Mouse (Mus musculus): ENCODE measurements around the gene Lrfn3. TPM values are rescaled to one million over a fixed set of nuclear protein-coding genes. Genes with fewer than 3 reads are reported as not detected.

Gene Lrfn3
- polyA plus RNA-seq, 1 experiment: 4.2 TPM

GRCm38 (mm10) chr7:30322285-30322667 is 40.3 kb downstream of the Lrfn3 start:
- no peaks in the 10 kb centered on the region for H3K4me1 ChIP-seq (ENCODE audit: control insufficient read depth, insufficient read depth, low read length)
- H3K9ac ChIP-seq (ENCODE audit: low read depth, poor library complexity, severe bottlenecking): peak overlapping the region; percentile 77
- H3K9me3 ChIP-seq (replicated peaks; ENCODE audit: control insufficient read depth, insufficient read depth, low read length, poor library complexity, severe bottlenecking): no peaks in the 10 kb centered on the region
- no peaks in the 10 kb centered on the region for H3K36me3 ChIP-seq (ENCODE audit: control insufficient read depth, insufficient read depth, low read length, poor library complexity, severe bottlenecking)
- H3K27me3 ChIP-seq (ENCODE audit: control insufficient read depth, insufficient read depth, low read length, poor library complexity, severe bottlenecking): no peaks in the 10 kb centered on the region
- TF ChIP-seq POLR2A (IDR thresholded peaks at IDR 0.05; ENCODE audit: insufficient read depth, low read length) (peak; percentile 30), CTCF (IDR thresholded peaks at IDR 0.05; ENCODE audit: low read depth, low read length) (no peak)
- peak overlapping the region; percentile 73 for H3K27ac ChIP-seq (ENCODE audit: insufficient read depth, low read length)
- H3K4me3 ChIP-seq (ENCODE audit: low read depth, low read length): peak overlapping the region; percentile 84

DNA sequence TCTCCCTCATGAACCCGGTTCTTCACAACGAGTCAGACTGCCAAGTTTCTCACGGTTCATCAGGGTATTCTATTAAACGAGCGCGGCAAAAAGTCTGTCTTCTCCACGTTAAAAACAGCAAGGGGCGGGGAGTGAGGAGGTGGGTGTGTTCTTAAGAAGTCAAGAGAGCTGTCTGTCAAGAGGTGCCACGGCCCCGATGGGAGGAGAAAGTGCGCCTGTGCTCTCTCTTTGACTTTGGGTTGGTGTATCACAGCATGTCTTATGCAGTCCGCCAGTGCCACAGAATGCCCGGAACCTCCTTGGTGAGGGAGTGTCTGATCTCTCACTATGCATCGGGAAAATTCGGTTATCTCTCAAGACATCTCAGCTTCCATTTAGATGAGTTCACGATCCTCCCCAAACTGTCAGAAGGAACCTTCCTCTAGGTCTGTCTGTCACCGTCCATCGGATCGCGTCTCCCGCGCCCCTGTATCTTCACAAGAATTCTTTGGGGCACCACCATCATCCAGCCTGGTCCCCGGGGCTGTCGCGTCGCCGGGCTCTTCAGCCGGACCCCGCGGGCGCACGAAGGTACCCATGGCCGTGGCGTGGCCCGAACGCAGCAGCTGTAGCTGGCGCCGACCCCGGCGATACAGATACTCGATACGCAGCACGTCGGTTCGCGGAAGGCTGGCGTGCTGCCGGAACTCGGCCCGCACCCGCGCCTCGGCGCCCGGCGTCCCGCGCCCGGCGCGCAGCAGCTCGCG is 40.9 kb downstream of the Lrfn3 start, which contains the start of gene E130208F15Rik:
E130208F15Rik (plus strand) TSS at position 202 of the 746 bp plus-strand sequence.
- TF ChIP-seq POLR2A (IDR thresholded peaks at IDR 0.05; ENCODE audit: insufficient read depth, low read length) (no peak), CTCF (IDR thresholded peaks at IDR 0.05; ENCODE audit: low read depth, low read length) (no peak), EP300 (IDR thresholded peaks at IDR 0.05; ENCODE audit: insufficient read depth, low read depth, low read length) (no peak)
- no peaks in the 10 kb centered on the region for H3K4me1 ChIP-seq (ENCODE audit: control insufficient read depth, insufficient read depth, low read length)
- H3K9me3 ChIP-seq (replicated peaks; ENCODE audit: control insufficient read depth, insufficient read depth, low read length, poor library complexity, severe bottlenecking): no peaks in the 10 kb centered on the region
- peak within 1 kb of the TSS; percentile 73 for H3K27ac ChIP-seq (ENCODE audit: insufficient read depth, low read length)
- H3K9ac ChIP-seq (ENCODE audit: low read depth, poor library complexity, severe bottlenecking): peak within 1 kb of the TSS; percentile 77
- H3K4me3 ChIP-seq (ENCODE audit: low read depth, low read length): peak within 1 kb of the TSS; percentile 84
- no peaks in the 10 kb centered on the region for H3K36me3 ChIP-seq (ENCODE audit: control insufficient read depth, insufficient read depth, low read length, poor library complexity, severe bottlenecking)
- no peaks in the 10 kb centered on the region for H3K27me3 ChIP-seq (ENCODE audit: control insufficient read depth, insufficient read depth, low read length, poor library complexity, severe bottlenecking)

GRCm38 (mm10) chr7:30320946-30321345 is 41.6 kb downstream of the Lrfn3 start:
- Histone ChIP-seq H3K9ac (ENCODE audit: low read depth, poor library complexity, severe bottlenecking) (no peak overlapping the region), H3K36me3 (ENCODE audit: control insufficient read depth, insufficient read depth, low read length, poor library complexity, severe bottlenecking) (no peaks in the 10 kb centered on the region), H3K4me3 (ENCODE audit: low read depth, low read length) (no peak overlapping the region)

DNA sequence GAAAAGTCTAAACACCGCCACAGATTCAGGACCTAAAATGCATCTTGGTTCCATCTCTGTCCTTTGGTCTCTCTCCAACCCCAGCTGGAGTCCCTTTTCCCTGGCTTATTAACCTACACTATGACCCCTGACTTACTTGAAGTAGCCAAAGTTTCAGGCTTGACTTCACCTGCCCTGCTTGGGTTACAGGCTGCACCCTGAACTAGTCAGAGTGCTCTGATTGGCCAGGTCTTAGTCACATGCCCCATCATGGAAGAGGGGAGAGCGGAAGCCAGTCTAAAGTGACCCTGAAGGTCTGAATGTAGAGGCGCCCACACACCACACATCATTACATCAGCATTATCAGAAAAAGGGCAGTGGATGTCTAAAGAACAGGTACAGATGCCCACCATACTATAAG is 44.4 kb downstream of the Lrfn3 start:
- Histone ChIP-seq H3K27me3 (ENCODE audit: control insufficient read depth, insufficient read depth, low read length, poor library complexity, severe bottlenecking) (no peaks in the 10 kb centered on the region), H3K4me3 (ENCODE audit: low read depth, low read length) (no peak overlapping the region), H3K36me3 (ENCODE audit: control insufficient read depth, insufficient read depth, low read length, poor library complexity, severe bottlenecking) (no peaks in the 10 kb centered on the region), H3K9me3 (replicated peaks; ENCODE audit: control insufficient read depth, insufficient read depth, low read length, poor library complexity, severe bottlenecking) (no peaks in the 10 kb centered on the region), H3K27ac (ENCODE audit: insufficient read depth, low read length) (no peak overlapping the region), H3K4me1 (ENCODE audit: control insufficient read depth, insufficient read depth, low read length) (no peaks in the 10 kb centered on the region), H3K9ac (ENCODE audit: low read depth, poor library complexity, severe bottlenecking) (no peak overlapping the region)
- TF ChIP-seq EP300 (IDR thresholded peaks at IDR 0.05; ENCODE audit: insufficient read depth, low read depth, low read length) (no peak), CTCF (IDR thresholded peaks at IDR 0.05; ENCODE audit: low read depth, low read length) (no peak), POLR2A (IDR thresholded peaks at IDR 0.05; ENCODE audit: insufficient read depth, low read length) (no peak)

More at GRCm38 (mm10) chr7:30320946-30321345, 41.6 kb downstream of the Lrfn3 start:
- H3K27me3 ChIP-seq (ENCODE audit: control insufficient read depth, insufficient read depth, low read length, poor library complexity, severe bottlenecking): no peaks in the 10 kb centered on the region
- TF ChIP-seq POLR2A (IDR thresholded peaks at IDR 0.05; ENCODE audit: insufficient read depth, low read length): no peak
- no peak for TF ChIP-seq EP300 (IDR thresholded peaks at IDR 0.05; ENCODE audit: insufficient read depth, low read depth, low read length)
- TF ChIP-seq CTCF (IDR thresholded peaks at IDR 0.05; ENCODE audit: low read depth, low read length): no peak
- no peaks in the 10 kb centered on the region for H3K4me1 ChIP-seq (ENCODE audit: control insufficient read depth, insufficient read depth, low read length)
- no peaks in the 10 kb centered on the region for H3K9me3 ChIP-seq (replicated peaks; ENCODE audit: control insufficient read depth, insufficient read depth, low read length, poor library complexity, severe bottlenecking)
- H3K27ac ChIP-seq (ENCODE audit: insufficient read depth, low read length): no peak overlapping the region

- Histone ChIP-seq H3K4me3 (ENCODE audit: low read depth, low read length) (peak overlapping the region; percentile 81), H3K27me3 (ENCODE audit: control insufficient read depth, insufficient read depth, low read length, poor library complexity, severe bottlenecking) (no peaks in the 10 kb centered on the region), H3K4me1 (ENCODE audit: control insufficient read depth, insufficient read depth, low read length) (no peaks in the 10 kb centered on the region), H3K9ac (ENCODE audit: low read depth, poor library complexity, severe bottlenecking) (peak overlapping the region; percentile 69; the same call in 1 of the 2 replicates), H3K36me3 (ENCODE audit: control insufficient read depth, insufficient read depth, low read length, poor library complexity, severe bottlenecking) (no peaks in the 10 kb centered on the region), H3K9me3 (replicated peaks; ENCODE audit: control insufficient read depth, insufficient read depth, low read length, poor library complexity, severe bottlenecking) (no peaks in the 10 kb centered on the region), H3K27ac (ENCODE audit: insufficient read depth, low read length) (no peak overlapping the region)
- TF ChIP-seq EP300 (IDR thresholded peaks at IDR 0.05; ENCODE audit: insufficient read depth, low read depth, low read length): no peak
- TF ChIP-seq CTCF (IDR thresholded peaks at IDR 0.05; ENCODE audit: low read depth, low read length): no peak
- TF ChIP-seq POLR2A (IDR thresholded peaks at IDR 0.05; ENCODE audit: insufficient read depth, low read length): no peak
Observed at GRCm38 (mm10) chr7:30315559-30316529, 46.7 kb downstream of the Lrfn3 start.
